Mouse (Mus musculus): ENCODE results near the gene Zfp346. TPM values are rescaled to one million over a fixed set of nuclear protein-coding genes. Genes with fewer than 3 reads are reported as not detected.
A peak's percentile ranks its signal among the peaks of the same experiment; 100 is the strongest.

Zfp346 gene
- total RNA-seq, 4 experiments from 2014 or later, result 13.0 to 15.8 (median 14.1) TPM

GRCm38 (mm10) chr13:55152621-55153415 is 47.7 kb downstream of the Zfp346 start, which contains the start of gene Fgfr4:
Gene Fgfr4 (plus strand): TSS chr13:55152640.
- no peak for DNase-seq (ENCODE audit: low spot score in 2 of 2)

- no peak for DNase-seq (ENCODE audit: low spot score in 2 of 2)
Observed at GRCm38 (mm10) chr13:55153951-55154350, 48.8 kb downstream of the Zfp346 start.

GRCm38 (mm10) chr13:55162365-55162764 is 57.3 kb downstream of the Zfp346 start:
- no peak for DNase-seq (ENCODE audit: low spot score in 2 of 2)

GRCm38 (mm10) chr13:55163553-55163952 is 58.4 kb downstream of the Zfp346 start:
- no peak for DNase-seq (ENCODE audit: low spot score in 2 of 2)

GRCm38 (mm10) chr13:55165831-55166339 is 60.8 kb downstream of the Zfp346 start:
- no peak for DNase-seq (ENCODE audit: low spot score in 2 of 2)

GRCm38 (mm10) chr13:55166806-55167725 is 62.0 kb downstream of the Zfp346 start:
- no peak for DNase-seq (ENCODE audit: low spot score in 2 of 2)

- no peak for DNase-seq (ENCODE audit: low spot score in 2 of 2)
Observed at GRCm38 (mm10) chr13:55167798-55168197, 62.7 kb downstream of the Zfp346 start.

- DNase-seq (ENCODE audit: low spot score in 2 of 2), result no peak
Observed at GRCm38 (mm10) chr13:55168255-55168654, 63.1 kb downstream of the Zfp346 start.

- peak; percentile 74 to 86 for DNase-seq (ENCODE audit: low spot score in 2 of 2)
Observed at GRCm38 (mm10) chr13:55168958-55169369, 63.9 kb downstream of the Zfp346 start.

- DNase-seq (ENCODE audit: low spot score in 2 of 2), result peak; percentile 57 to 77
Observed at GRCm38 (mm10) chr13:55171517-55172335, 66.6 kb downstream of the Zfp346 start.

GRCm38 (mm10) chr13:55172336-55172770 is 67.2 kb downstream of the Zfp346 start:
- DNase-seq (ENCODE audit: low spot score in 2 of 2), result no peak

- no peak for DNase-seq (ENCODE audit: low spot score in 2 of 2)
Observed at GRCm38 (mm10) chr13:55174347-55174746, 69.2 kb downstream of the Zfp346 start.

- no peak for DNase-seq (ENCODE audit: low spot score in 2 of 2)
Observed at GRCm38 (mm10) chr13:55176265-55176664, 71.2 kb downstream of the Zfp346 start.

GRCm38 (mm10) chr13:55177903-55178496 is 72.9 kb downstream of the Zfp346 start:
- no peak for DNase-seq (ENCODE audit: low spot score in 2 of 2)

- DNase-seq (ENCODE audit: low spot score in 2 of 2), result peak; percentile 61 to 66
Observed at GRCm38 (mm10) chr13:55178556-55178955, 73.4 kb downstream of the Zfp346 start.

GRCm38 (mm10) chr13:55179591-55179990 is 74.5 kb downstream of the Zfp346 start:
- no peak for DNase-seq (ENCODE audit: low spot score in 2 of 2)

- no peak for DNase-seq (ENCODE audit: low spot score in 2 of 2)
Observed at GRCm38 (mm10) chr13:55181786-55182172, 76.7 kb downstream of the Zfp346 start.

GRCm38 (mm10) chr13:55182173-55182894 is 77.2 kb downstream of the Zfp346 start:
- DNase-seq (ENCODE audit: low spot score in 2 of 2), result peak; percentile 57 to 64

- DNase-seq (ENCODE audit: low spot score in 2 of 2), result no peak
Observed at GRCm38 (mm10) chr13:55183382-55183781, 78.3 kb downstream of the Zfp346 start.

Data from gastrocnemius, adult 8-10 months (tissue).